Mouse (Mus musculus): Measurements from ENCODE around the gene Man1b1. TPM values are rescaled to one million over a fixed set of nuclear protein-coding genes. Genes with fewer than 3 reads are reported as not detected.

The Man1b1 gene
- polyA plus RNA-seq, 1 experiment: 57.3 TPM

GRCm38 (mm10) chr2:25288734-25289345 lies 43.3 kb upstream of the Man1b1 start:
- Histone ChIP-seq H3K27ac (ENCODE audit: insufficient read depth, low read length) (no peak overlapping the region), H3K4me3 (ENCODE audit: low read depth, low read length) (no peak overlapping the region), H3K36me3 (ENCODE audit: control insufficient read depth, insufficient read depth, low read length, poor library complexity, severe bottlenecking) (no peaks in the 10 kb centered on the region; the same call in none of the 2 replicates), H3K4me1 (ENCODE audit: control insufficient read depth, insufficient read depth, low read length) (peaks cover 4% of the 10 kb centered on the region), H3K9me3 (replicated peaks; ENCODE audit: control insufficient read depth, insufficient read depth, low read length, poor library complexity, severe bottlenecking) (no peaks in the 10 kb centered on the region), H3K27me3 (ENCODE audit: control insufficient read depth, insufficient read depth, low read length, poor library complexity, severe bottlenecking) (peaks cover 11% of the 10 kb centered on the region; the same call in 1 of the 2 replicates), H3K9ac (ENCODE audit: low read depth, poor library complexity, severe bottlenecking) (no peak overlapping the region)
- no peak for TF ChIP-seq CTCF (IDR thresholded peaks at IDR 0.05; ENCODE audit: low read depth, low read length)
- no peak for TF ChIP-seq EP300 (IDR thresholded peaks at IDR 0.05; ENCODE audit: insufficient read depth, low read depth, low read length)
- TF ChIP-seq POLR2A (IDR thresholded peaks at IDR 0.05; ENCODE audit: insufficient read depth, low read length): no peak

GRCm38 (mm10) chr2:25289651-25290050 lies 42.5 kb upstream of the Man1b1 start, which contains the start of gene Lrrc26:
Gene Lrrc26 (plus strand): TSS chr2:25289915.
- H3K4me1 ChIP-seq (ENCODE audit: control insufficient read depth, insufficient read depth, low read length): peaks cover 4% of the 10 kb centered on the region
- no peak within 1 kb of the TSS for H3K27ac ChIP-seq (ENCODE audit: insufficient read depth, low read length)
- no peaks in the 10 kb centered on the region for H3K9me3 ChIP-seq (replicated peaks; ENCODE audit: control insufficient read depth, insufficient read depth, low read length, poor library complexity, severe bottlenecking)
- TF ChIP-seq CTCF (IDR thresholded peaks at IDR 0.05; ENCODE audit: low read depth, low read length) (no peak), EP300 (IDR thresholded peaks at IDR 0.05; ENCODE audit: insufficient read depth, low read depth, low read length) (no peak), POLR2A (IDR thresholded peaks at IDR 0.05; ENCODE audit: insufficient read depth, low read length) (no peak)
- H3K9ac ChIP-seq (ENCODE audit: low read depth, poor library complexity, severe bottlenecking): peak within 1 kb of the TSS; percentile 9; the same call in 1 of the 2 replicates
- no peaks in the 10 kb centered on the region; the same call in 1 of the 2 replicates for H3K36me3 ChIP-seq (ENCODE audit: control insufficient read depth, insufficient read depth, low read length, poor library complexity, severe bottlenecking)
- peak within 1 kb of the TSS; percentile 51 for H3K4me3 ChIP-seq (ENCODE audit: low read depth, low read length)
- H3K27me3 ChIP-seq (ENCODE audit: control insufficient read depth, insufficient read depth, low read length, poor library complexity, severe bottlenecking): peaks cover 11% of the 10 kb centered on the region; the same call in 1 of the 2 replicates

- peaks cover 11% of the 10 kb centered on the region; the same call in 1 of the 2 replicates for H3K27me3 ChIP-seq (ENCODE audit: control insufficient read depth, insufficient read depth, low read length, poor library complexity, severe bottlenecking)
- H3K36me3 ChIP-seq (ENCODE audit: control insufficient read depth, insufficient read depth, low read length, poor library complexity, severe bottlenecking): no peaks in the 10 kb centered on the region
- H3K9ac ChIP-seq (ENCODE audit: low read depth, poor library complexity, severe bottlenecking): peak overlapping the region; percentile 9; the same call in 1 of the 2 replicates
- H3K9me3 ChIP-seq (replicated peaks; ENCODE audit: control insufficient read depth, insufficient read depth, low read length, poor library complexity, severe bottlenecking): no peaks in the 10 kb centered on the region
- peak overlapping the region; percentile 51 for H3K4me3 ChIP-seq (ENCODE audit: low read depth, low read length)
- H3K27ac ChIP-seq (ENCODE audit: insufficient read depth, low read length): no peak overlapping the region
- H3K4me1 ChIP-seq (ENCODE audit: control insufficient read depth, insufficient read depth, low read length): peaks cover 4% of the 10 kb centered on the region
- TF ChIP-seq CTCF (IDR thresholded peaks at IDR 0.05; ENCODE audit: low read depth, low read length) (no peak), POLR2A (IDR thresholded peaks at IDR 0.05; ENCODE audit: insufficient read depth, low read length) (no peak), EP300 (IDR thresholded peaks at IDR 0.05; ENCODE audit: insufficient read depth, low read depth, low read length) (no peak)
These were observed 41.9 kb upstream of the Man1b1 start for GRCm38 (mm10) chr2:25290101-25290815.

- peaks cover 11% of the 10 kb centered on the region; the same call in 1 of the 2 replicates for H3K27me3 ChIP-seq (ENCODE audit: control insufficient read depth, insufficient read depth, low read length, poor library complexity, severe bottlenecking)
- H3K4me3 ChIP-seq (ENCODE audit: low read depth, low read length): peak overlapping the region; percentile 51
- H3K27ac ChIP-seq (ENCODE audit: insufficient read depth, low read length): no peak overlapping the region
- no peaks in the 10 kb centered on the region for H3K9me3 ChIP-seq (replicated peaks; ENCODE audit: control insufficient read depth, insufficient read depth, low read length, poor library complexity, severe bottlenecking)
- H3K36me3 ChIP-seq (ENCODE audit: control insufficient read depth, insufficient read depth, low read length, poor library complexity, severe bottlenecking): no peaks in the 10 kb centered on the region
- H3K4me1 ChIP-seq (ENCODE audit: control insufficient read depth, insufficient read depth, low read length): peaks cover 4% of the 10 kb centered on the region
- H3K9ac ChIP-seq (ENCODE audit: low read depth, poor library complexity, severe bottlenecking): no peak overlapping the region
- TF ChIP-seq CTCF (IDR thresholded peaks at IDR 0.05; ENCODE audit: low read depth, low read length) (no peak), POLR2A (IDR thresholded peaks at IDR 0.05; ENCODE audit: insufficient read depth, low read length) (no peak), EP300 (IDR thresholded peaks at IDR 0.05; ENCODE audit: insufficient read depth, low read depth, low read length) (no peak)
These were observed 41.4 kb upstream of the Man1b1 start for GRCm38 (mm10) chr2:25290816-25291130.

GRCm38 (mm10) chr2:25291184-25292053 lies 40.7 kb upstream of the Man1b1 start:
- Histone ChIP-seq H3K9ac (ENCODE audit: low read depth, poor library complexity, severe bottlenecking) (peak overlapping the region; percentile 9; the same call in 1 of the 2 replicates), H3K27me3 (ENCODE audit: control insufficient read depth, insufficient read depth, low read length, poor library complexity, severe bottlenecking) (peaks cover 11% of the 10 kb centered on the region; the same call in 1 of the 2 replicates), H3K9me3 (replicated peaks; ENCODE audit: control insufficient read depth, insufficient read depth, low read length, poor library complexity, severe bottlenecking) (no peaks in the 10 kb centered on the region), H3K4me1 (ENCODE audit: control insufficient read depth, insufficient read depth, low read length) (no peaks in the 10 kb centered on the region), H3K27ac (ENCODE audit: insufficient read depth, low read length) (no peak overlapping the region), H3K4me3 (ENCODE audit: low read depth, low read length) (peak overlapping the region; percentile 51; the same call in 1 of the 2 replicates), H3K36me3 (ENCODE audit: control insufficient read depth, insufficient read depth, low read length, poor library complexity, severe bottlenecking) (no peaks in the 10 kb centered on the region)
- TF ChIP-seq CTCF (IDR thresholded peaks at IDR 0.05; ENCODE audit: low read depth, low read length): no peak
- TF ChIP-seq POLR2A (IDR thresholded peaks at IDR 0.05; ENCODE audit: insufficient read depth, low read length): no peak
- no peak for TF ChIP-seq EP300 (IDR thresholded peaks at IDR 0.05; ENCODE audit: insufficient read depth, low read depth, low read length)
